Mouse (Mus musculus): ENCODE measurements around the gene Hck. TPM values are rescaled to one million over a fixed set of nuclear protein-coding genes. Genes with fewer than 3 reads are reported as not detected.

Gene Hck
- polyA plus RNA-seq (2016; fragmentation: Nextera tagmentation; extraction: Ambion mirVana), result 1.4 and 2.7 TPM in 2 replicates

DNA sequence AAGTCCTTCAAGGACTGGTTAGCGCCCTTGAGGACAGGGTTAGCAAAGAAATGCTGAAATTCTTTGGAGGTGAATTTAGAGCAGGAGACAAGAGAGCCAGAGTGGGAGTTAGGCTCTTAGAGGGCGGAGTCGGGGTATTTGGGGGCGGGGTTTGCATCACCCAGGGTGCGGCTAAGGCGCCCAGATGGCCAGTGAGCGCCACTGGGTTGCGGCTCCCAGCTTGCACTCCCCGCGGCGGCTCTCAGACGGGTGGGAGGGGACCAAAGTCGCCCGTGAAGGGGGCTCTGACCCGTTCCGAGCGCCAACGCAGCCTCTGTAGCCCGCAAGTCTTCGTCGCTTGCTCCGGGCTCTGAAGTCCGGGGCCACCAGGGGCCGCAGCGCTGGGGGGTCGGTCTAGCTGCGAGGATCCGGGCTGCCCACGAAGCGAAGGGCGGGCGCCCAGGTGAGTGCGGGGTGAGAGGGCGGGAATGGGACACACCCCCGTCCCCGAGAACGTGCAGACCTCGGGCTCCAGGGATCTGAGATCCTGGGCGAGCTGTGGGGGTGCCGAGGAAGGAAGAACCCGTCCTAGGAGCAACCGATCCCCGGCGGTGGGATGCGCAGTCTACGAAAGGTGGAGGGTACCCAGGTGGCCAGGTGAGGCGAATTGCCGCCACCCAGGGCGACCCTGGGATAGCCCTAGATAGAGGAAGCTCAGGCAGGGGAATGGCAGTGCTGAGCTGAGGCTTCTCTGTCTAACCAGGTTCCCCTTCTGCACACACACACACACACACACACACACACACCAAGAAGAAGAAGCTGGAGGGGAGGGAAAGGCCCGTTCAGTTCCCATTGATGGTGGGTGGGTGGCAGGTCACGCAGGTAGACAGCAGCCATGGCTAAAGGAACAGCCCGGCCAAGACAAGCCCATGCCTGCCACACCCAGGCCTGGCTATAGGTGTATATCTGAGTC is at the start of gene Hck:
Gene Hck (plus strand): TSS at position 156 of the 952 bp plus-strand sequence.
- Histone ChIP-seq H3K9me3 (no peaks in the 10 kb centered on the region), H3K4me3 (peak within 1 kb of the TSS; percentile 59), H3K4me1 (replicated peaks) (peaks cover 18% of the 10 kb centered on the region), H3K27ac (peak within 1 kb of the TSS; percentile 67; the same call in 1 of the 2 replicates), H3K27me3 (ENCODE audit: insufficient read depth, poor library complexity, severe bottlenecking) (peaks cover 70% of the 10 kb centered on the region), H3K36me3 (no peaks in the 10 kb centered on the region)
- WGBS, result 3% methylated on average over 52 of the region's 52 CpGs
- peak; percentile 43 for DNase-seq (ENCODE audit: low spot score)

DNA sequence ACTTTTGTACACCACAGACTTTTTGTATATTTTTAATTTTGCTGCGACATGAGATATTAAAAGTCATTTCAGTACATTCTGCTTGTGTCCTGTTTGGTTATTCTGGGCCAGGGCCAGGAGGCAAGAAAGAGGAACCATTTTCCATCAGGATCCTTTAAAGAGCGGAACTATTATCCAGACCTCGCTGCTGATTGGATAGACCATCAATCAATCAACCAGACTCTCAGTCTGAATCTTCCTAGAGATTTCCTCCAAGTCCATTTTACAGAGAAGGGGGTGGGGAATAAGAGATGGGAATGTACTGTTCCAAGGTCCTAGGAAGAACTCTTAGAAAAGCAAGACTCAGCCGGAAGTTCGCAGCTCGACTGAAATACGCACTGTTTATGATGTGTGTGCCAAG is 48.1 kb upstream of the Hck start:
- Histone ChIP-seq H3K27me3 (ENCODE audit: insufficient read depth, poor library complexity, severe bottlenecking) (peaks cover 7% of the 10 kb centered on the region; the same call in 1 of the 2 replicates), H3K4me3 (no peak overlapping the region), H3K27ac (no peak overlapping the region), H3K4me1 (replicated peaks) (no peaks in the 10 kb centered on the region; the same call in 1 of the 2 replicates), H3K9me3 (no peaks in the 10 kb centered on the region), H3K36me3 (0 out of 2 replicates have a peak, but pooled peaks cover 2% of the 10 kb centered on the region)
- WGBS, result 87% methylated on average over 7 of the region's 7 CpGs
- no peak for DNase-seq (ENCODE audit: low spot score)

DNA sequence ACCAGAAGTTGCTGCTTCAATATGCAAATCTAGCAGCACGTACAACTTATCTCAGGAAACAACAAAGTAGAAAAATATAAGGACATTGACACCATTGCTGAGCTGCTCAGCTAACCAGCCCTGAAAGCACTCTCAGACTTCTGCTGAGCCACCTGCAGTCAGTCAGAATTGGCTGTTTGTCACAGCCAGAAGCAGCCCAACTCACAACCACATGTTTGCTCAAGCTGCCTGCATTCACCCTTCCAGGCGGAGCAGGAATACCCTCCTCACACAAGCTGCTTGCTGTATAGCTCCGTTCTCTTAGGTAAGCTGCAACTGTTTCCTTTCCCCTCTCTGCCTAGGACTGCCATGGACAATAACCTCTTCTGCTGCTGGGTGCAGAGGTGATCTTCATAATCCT is 44.9 kb upstream of the Hck start:
- WGBS, result 63% methylated on average over 3 of the region's 3 CpGs
- Histone ChIP-seq H3K27me3 (ENCODE audit: insufficient read depth, poor library complexity, severe bottlenecking) (peaks cover 30% of the 10 kb centered on the region), H3K27ac (no peak overlapping the region), H3K36me3 (no peaks in the 10 kb centered on the region), H3K4me3 (no peak overlapping the region), H3K9me3 (no peaks in the 10 kb centered on the region), H3K4me1 (replicated peaks) (peaks cover 2% of the 10 kb centered on the region; the same call in 1 of the 2 replicates)
- DNase-seq (ENCODE audit: low spot score), result no peak

DNA sequence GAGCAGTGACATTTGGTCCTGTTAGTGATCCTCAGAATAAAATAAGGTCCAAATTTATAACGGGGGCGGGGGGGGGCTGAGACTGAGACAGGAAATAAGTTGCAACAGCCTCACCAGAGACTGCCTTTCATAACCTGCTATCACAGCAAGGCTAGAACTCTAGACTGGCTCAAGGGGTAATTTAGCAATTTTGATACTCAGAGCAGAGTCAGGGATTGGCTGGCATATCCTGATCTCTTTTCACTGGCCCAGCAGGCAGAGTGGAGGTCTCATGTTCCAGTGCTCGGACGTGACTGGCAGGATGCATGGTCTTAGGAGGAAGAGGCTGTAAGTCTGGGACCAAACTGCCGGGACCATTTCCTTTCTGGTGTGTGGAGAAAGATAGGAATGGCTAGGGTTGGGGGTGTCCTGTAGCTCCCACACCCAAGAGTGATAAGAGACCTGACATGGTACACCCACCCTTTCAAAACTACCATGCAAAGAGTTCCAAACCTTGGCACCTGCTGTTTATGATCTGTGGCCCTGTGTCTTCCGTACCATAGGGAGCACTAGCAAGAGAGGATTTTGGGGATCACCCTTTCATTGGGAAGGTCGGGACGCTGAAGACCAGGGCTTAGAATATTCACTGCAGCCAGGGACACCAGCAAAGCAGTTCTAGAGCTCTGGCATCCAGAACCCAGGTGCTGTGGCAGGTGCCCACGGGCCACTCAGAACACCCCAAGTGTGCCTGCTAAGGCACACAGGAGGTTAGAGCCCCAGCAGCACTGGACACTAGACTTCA is 43.9 kb upstream of the Hck start:
- Histone ChIP-seq H3K27me3 (ENCODE audit: insufficient read depth, poor library complexity, severe bottlenecking) (peaks cover 35% of the 10 kb centered on the region), H3K9me3 (no peaks in the 10 kb centered on the region), H3K4me3 (no peak overlapping the region), H3K27ac (no peak overlapping the region), H3K36me3 (no peaks in the 10 kb centered on the region), H3K4me1 (replicated peaks) (peaks cover 2% of the 10 kb centered on the region; the same call in 1 of the 2 replicates)
- WGBS, result 74% methylated on average over 9 of the region's 9 CpGs
- DNase-seq (ENCODE audit: low spot score), result no peak

DNA sequence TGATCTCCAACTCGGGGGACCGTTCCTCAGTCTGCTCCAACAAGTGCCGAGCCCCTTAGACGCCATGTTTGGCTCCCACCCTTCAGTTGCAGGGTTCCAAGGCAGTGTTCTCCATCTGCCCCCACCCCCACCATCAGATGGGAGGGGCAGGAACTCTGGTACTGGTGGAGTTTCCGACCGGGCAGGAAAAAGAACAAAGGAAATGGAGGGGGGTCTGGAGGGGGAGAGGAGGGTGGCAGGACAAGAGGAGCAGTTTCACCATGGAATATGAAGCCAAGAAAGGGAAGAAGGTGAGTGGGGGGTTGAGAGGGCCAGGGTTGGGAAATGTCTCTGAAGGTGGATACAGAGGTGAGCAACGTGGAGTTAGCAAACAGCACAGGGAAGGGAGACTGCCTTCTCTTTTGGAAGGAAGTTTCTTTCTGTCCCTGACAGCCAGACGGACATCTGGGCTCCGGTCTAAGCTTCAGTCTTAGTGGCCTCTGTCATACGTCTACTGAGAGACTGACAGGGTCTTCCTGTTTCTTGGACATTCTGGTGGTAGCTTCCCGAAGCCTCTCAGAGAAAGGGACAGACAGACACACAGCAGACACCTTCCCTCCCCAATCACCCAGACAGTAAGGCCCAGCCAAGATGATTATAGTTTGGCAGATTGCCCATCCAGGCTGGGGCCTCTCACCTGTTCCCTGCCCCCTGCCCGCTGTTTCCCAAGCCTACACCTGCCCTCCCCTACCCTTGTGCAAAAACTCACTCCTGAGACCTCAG is 42.3 kb upstream of the Hck start, which contains the start of gene Ccm2l:
Gene Ccm2l (plus strand): TSS at position 209 of the 762 bp plus-strand sequence.
- 56% methylated on average over 12 of the region's 12 CpGs for WGBS
- Histone ChIP-seq H3K9me3 (no peaks in the 10 kb centered on the region), H3K27me3 (ENCODE audit: insufficient read depth, poor library complexity, severe bottlenecking) (peaks cover 50% of the 10 kb centered on the region), H3K4me1 (replicated peaks) (peaks cover 2% of the 10 kb centered on the region; the same call in 1 of the 2 replicates), H3K27ac (no peak within 1 kb of the TSS), H3K36me3 (no peaks in the 10 kb centered on the region), H3K4me3 (no peak within 1 kb of the TSS)
- DNase-seq (ENCODE audit: low spot score), result no peak

DNA sequence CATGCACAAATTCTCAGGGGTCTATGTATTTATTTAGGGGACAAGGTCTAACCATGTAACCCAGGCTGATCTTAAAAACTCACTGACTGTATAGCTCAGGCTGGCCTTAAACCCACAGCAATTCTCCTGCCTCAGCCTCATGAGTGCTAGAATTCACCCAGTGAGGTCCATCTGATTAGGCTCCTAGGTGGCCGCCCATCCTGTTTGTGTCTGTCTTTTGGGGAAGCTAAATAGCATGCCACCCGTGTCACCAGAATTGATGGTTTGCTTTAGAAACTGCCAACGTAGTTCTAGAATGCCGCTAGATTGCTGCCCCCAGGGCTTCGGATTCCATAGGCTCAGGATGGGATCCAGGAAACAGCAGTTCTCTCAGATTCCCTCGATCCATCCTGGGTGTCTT is 41.3 kb upstream of the Hck start:
- H3K36me3 ChIP-seq, result no peaks in the 10 kb centered on the region
- no peak overlapping the region for H3K4me3 ChIP-seq
- 51% methylated on average over 6 of the region's 6 CpGs for WGBS
- H3K27ac ChIP-seq, result no peak overlapping the region
- no peak for DNase-seq (ENCODE audit: low spot score)
- H3K27me3 ChIP-seq (ENCODE audit: insufficient read depth, poor library complexity, severe bottlenecking), result peaks cover 61% of the 10 kb centered on the region
- H3K4me1 ChIP-seq (replicated peaks), result peaks cover 9% of the 10 kb centered on the region
- no peaks in the 10 kb centered on the region for H3K9me3 ChIP-seq

DNA sequence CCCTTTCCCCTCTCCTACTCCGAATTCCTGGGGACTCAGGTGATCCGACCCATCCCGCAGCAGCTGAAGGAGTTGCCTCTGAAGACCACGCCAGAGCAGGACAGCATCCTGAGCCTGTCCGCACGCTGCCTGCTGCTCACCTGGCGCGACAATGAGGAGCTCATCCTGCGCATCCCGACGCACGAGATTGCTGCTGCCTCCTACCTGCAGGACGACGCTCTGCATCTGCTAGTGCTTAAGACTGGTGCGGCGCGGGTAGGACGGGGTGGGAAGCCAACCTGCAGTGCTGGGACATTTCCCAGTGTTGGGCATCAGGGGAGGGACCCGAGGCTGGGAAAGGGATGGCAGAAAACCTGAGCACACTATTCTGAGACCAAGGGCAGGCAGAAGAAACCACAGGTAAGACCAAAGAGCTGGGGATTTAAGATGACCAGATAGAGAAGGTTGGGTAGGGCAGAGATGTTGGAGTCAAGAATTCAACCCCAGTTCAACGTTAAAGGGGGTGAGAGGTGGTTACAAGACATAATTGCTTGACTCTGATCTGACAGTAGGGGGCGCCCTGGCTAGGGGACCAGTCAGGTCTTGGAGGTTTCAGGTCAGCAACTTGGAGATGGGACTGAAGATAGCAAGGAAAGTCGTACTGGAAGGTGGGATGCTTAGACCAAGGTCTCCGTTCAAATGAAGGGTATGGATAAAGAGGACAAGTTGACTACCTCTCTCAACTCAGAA is 37.3 kb upstream of the Hck start:
- DNase-seq (ENCODE audit: low spot score), result peak; percentile 36
- Histone ChIP-seq H3K27me3 (ENCODE audit: insufficient read depth, poor library complexity, severe bottlenecking) (peaks cover 85% of the 10 kb centered on the region), H3K4me1 (replicated peaks) (peaks cover 14% of the 10 kb centered on the region), H3K4me3 (no peak overlapping the region), H3K36me3 (no peaks in the 10 kb centered on the region), H3K9me3 (no peaks in the 10 kb centered on the region), H3K27ac (no peak overlapping the region)
- 9% methylated on average over 23 of the region's 23 CpGs for WGBS

DNA sequence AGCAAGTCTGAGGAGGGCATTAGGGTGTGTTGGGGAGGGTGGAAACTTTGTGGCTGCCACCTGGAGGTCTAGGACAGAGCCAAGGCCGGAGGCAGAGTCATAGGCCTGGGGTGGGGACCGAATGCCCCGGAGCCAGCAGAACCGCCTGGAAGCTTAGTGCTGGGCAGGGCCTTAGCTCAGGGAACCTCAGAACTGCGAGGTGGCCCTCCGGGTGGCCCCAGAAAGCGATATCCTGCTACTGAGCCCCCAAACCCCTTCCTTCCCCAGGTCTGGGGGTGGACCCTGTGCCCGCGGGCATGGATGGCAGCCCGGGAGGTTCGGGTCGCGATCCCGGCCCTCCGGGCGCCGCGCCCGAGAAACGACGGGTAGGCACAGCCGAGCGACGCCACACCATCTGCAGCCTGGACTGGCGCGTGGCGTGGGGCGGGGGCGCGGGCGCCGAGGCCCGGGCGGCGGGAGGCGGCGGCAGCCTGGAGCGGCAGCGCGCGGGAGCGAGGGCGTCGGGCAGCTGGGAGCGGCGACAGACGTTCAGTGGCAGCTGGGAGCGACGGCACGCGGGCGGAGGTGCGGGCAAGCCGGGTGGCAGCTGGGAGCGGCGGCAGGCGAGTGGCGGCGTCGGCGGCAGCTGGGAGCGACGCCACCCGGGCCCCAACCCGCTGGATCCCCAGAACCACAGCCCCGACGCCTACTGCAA is 36.6 kb upstream of the Hck start:
- no peaks in the 10 kb centered on the region for H3K36me3 ChIP-seq
- no peaks in the 10 kb centered on the region for H3K9me3 ChIP-seq
- peak; percentile 44 for DNase-seq (ENCODE audit: low spot score)
- H3K27ac ChIP-seq, result peak overlapping the region; percentile 72
- WGBS, result 8% methylated on average over 67 of the region's 67 CpGs
- peaks cover 78% of the 10 kb centered on the region for H3K27me3 ChIP-seq (ENCODE audit: insufficient read depth, poor library complexity, severe bottlenecking)
- peak overlapping the region; percentile 49 for H3K4me3 ChIP-seq
- peaks cover 19% of the 10 kb centered on the region for H3K4me1 ChIP-seq (replicated peaks)

DNA sequence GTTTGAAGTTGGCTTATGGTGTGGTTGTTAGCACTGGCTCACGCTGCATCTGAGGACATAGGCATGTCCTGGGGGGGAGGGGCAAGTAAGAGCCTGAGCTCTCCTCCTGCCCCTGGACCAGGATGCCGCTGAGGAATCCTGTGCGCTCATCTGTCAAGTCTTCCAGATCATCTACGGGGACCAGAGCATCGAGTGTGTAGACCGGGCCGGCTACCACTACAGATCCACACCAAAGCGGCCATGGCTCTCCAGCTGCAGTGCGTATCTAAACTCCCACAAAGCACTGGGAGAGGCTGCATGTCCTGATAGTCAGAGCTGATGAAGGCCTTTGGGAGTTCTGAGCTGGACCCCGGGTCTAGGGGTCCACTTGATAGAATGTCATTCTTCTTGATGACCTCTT is 33.6 kb upstream of the Hck start:
- H3K36me3 ChIP-seq, result no peaks in the 10 kb centered on the region
- H3K4me1 ChIP-seq (replicated peaks), result peaks cover 17% of the 10 kb centered on the region
- no peak overlapping the region for H3K4me3 ChIP-seq
- peaks cover 52% of the 10 kb centered on the region for H3K27me3 ChIP-seq (ENCODE audit: insufficient read depth, poor library complexity, severe bottlenecking)
- DNase-seq (ENCODE audit: low spot score), result no peak
- no peaks in the 10 kb centered on the region for H3K9me3 ChIP-seq
- WGBS, result 88% methylated on average over 10 of the region's 10 CpGs
- H3K27ac ChIP-seq, result no peak overlapping the region

DNA sequence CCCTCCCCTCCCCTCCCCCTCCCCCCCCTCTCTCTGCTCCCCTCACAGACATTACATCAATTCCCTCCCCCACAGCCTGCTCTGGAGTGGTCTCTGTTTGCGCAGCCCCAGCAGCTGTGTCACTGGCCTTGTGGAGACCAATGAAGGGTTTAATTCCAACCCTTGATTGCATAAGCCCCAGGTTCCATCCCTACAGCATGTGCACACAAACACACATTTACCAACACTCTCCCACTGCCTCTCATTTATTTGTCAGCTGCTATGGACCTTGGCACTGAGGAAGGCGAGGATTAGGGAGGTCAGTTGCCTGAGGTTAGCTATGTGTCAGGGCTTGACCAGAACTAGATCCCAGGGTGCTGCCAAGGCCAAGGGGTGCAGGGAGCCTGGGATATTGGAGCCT is 32.3 kb upstream of the Hck start:
- 69% methylated on average over 2 of the region's 2 CpGs for WGBS
- DNase-seq (ENCODE audit: low spot score), result no peak
- Histone ChIP-seq H3K4me3 (no peak overlapping the region), H3K36me3 (no peaks in the 10 kb centered on the region), H3K9me3 (no peaks in the 10 kb centered on the region), H3K4me1 (replicated peaks) (peaks cover 17% of the 10 kb centered on the region), H3K27ac (0 out of 2 replicates have a peak overlapping the region, but pooled peaks have one; percentile 40), H3K27me3 (ENCODE audit: insufficient read depth, poor library complexity, severe bottlenecking) (peaks cover 39% of the 10 kb centered on the region)

DNA sequence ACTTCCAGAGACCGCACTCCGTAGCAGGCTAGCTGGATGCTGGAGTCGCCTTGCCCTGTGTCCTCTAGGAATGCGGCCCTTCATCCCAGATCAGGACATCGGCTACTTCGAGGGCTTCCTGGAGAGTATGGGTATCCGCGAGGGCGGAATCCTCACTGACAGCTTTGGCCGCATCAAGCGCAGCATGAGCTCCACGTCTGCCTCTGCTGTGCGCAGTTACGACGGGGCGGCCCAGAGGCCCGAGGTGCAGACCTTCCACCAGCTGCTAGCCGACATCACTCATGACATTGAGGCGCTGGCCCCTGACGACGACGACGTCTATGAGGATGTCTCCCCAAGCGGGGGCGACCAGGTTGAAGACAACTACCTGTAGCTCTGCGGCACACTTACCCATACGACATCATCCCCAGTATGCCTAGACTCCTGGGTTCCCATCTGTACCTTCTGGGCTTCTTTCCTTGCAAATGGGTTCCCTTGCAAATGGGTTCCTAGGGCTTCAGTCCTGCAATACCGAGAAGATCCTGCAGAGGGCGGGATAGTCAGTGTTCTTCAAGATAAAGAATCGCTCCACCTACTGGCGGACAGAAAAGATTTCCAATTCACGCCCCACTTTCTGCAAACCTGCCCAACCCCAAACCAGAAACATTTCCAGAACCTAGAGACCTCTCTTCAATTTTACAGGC is 27.3 kb upstream of the Hck start:
- Histone ChIP-seq H3K36me3 (no peaks in the 10 kb centered on the region), H3K27me3 (ENCODE audit: insufficient read depth, poor library complexity, severe bottlenecking) (no peaks in the 10 kb centered on the region; the same call in 1 of the 2 replicates), H3K27ac (no peak overlapping the region), H3K4me1 (replicated peaks) (peaks cover 4% of the 10 kb centered on the region), H3K9me3 (no peaks in the 10 kb centered on the region), H3K4me3 (no peak overlapping the region)
- 34% methylated on average over 32 of the region's 32 CpGs for WGBS
- peak; percentile 87 for DNase-seq (ENCODE audit: low spot score)
